Comparison of ENCODE assay signal across 24 mouse cellular contexts in the genomic region with DNA sequence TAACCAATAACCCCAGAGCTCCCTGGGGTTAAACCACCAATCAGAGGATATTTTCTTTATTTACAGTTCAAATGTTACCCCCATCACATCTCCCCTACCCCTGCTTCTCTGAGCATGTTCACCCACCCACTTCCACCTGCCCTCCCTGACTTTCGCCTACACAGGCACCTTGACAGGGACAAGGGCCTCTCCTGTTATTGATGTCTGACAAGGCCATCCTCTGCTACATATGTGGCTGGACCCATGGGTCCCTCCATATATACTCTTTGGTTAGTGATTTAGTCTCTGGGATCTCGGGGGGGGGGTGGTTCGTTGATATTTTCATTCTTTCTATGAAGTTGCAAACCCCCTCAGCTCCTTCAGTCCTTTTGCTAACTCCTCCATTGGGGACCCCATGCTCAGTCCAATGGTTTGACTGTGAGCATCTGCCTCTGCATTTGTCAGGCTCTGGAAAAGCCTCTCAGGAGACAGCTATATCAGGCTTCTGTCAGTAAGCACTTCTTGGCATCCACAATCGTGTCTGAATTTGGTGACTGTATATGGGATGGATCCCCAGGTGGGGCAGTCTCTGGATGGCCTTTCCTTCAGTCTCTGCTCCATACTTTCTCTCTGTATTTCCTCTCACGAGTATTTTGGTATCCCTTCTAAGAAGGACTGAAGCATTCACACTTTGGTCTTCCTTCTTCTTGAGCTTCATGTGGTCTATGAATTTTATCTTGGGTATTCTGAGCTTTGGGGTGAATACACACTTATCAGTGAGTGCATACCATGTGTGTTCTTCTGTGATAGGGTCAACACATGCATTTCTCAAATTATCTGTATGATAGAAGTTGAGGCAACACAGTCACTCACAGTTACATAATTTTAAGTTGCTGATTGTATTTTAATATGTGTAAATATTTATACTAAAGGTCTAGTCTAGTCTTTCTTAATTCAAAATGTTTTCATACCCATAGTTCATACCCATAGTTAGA.
DNase-seq lines count a peak whose midpoint lies in the region; ATAC-seq lines count a peak whose summit lies in the region.
"Had no signal": no experiment of that assay in that cellular context is flagged by ENCODE, and none has a peak within 500 bp of the region (broad histone marks: within the 10 kb centered on the region; RNA-seq: fewer than 3 reads in every experiment).

No protein-coding gene starts in this region.

- H3K4me3 ChIP-seq in heart, embryonic 11.5 days (ENCODE audit: low read depth, low read length), result no peak overlapping the region
- no peak overlapping the region for H3K4me3 ChIP-seq in liver, embryonic 16.5 days (ENCODE audit: low read depth, low read length)
- H3K4me3 ChIP-seq: heart, adult 2 months; hindbrain, embryonic 15.5 days; layer of hippocampus, adult 2 months; limb, embryonic 15.5 days had no signal

- H3K27me3 ChIP-seq in heart, embryonic 11.5 days (ENCODE audit: control insufficient read depth, insufficient read depth, low read length), result no peaks in the 10 kb centered on the region
- H3K27me3 ChIP-seq in liver, embryonic 16.5 days (ENCODE audit: control insufficient read depth, insufficient read depth, low read depth, low read length), result no peaks in the 10 kb centered on the region
- H3K27me3 ChIP-seq: hindbrain, embryonic 15.5 days; limb, embryonic 15.5 days had no signal

- ATAC-seq in heart, embryonic 11.5 days (replicated peaks; ENCODE audit: insufficient number of reproducible peaks, low FRiP score, low TSS enrichment), result 0 out of 2 replicates have a peak, but pooled peaks have one; percentile 42
- ATAC-seq in liver, embryonic 16.5 days (ENCODE audit: low read depth), result peak; percentile 94
- ATAC-seq: forebrain, embryonic 16.5 days had no signal

- no peaks in the 10 kb centered on the region for H3K36me3 ChIP-seq in heart, embryonic 11.5 days (ENCODE audit: control insufficient read depth, insufficient read depth, low read length)
- no peaks in the 10 kb centered on the region for H3K36me3 ChIP-seq in liver, embryonic 16.5 days (ENCODE audit: control insufficient read depth, insufficient read depth)
- H3K36me3 ChIP-seq: hindbrain, embryonic 15.5 days; limb, embryonic 15.5 days had no signal

- DNase-seq in heart, postnatal 4 days, result no peak
- peak; percentile 10 for DNase-seq in c-Kit-positive CD71-negative TER-119-negative erythroid progenitor cells, embryonic 14.5 days (ENCODE audit: low read depth)
- peak; percentile 6 for DNase-seq in liver
- no peak for DNase-seq in kidney, postnatal 36 days
- no peak for DNase-seq in layer of hippocampus, postnatal 10 days (ENCODE audit: low spot score in 2 of 2)
- no peak for DNase-seq in urinary bladder, adult 18-20 months (ENCODE audit: low spot score in 2 of 2)
- DNase-seq: adrenal gland, postnatal 14 days; cerebellum, adult 2 months; cerebellum, postnatal 36 days; gastrocnemius, postnatal 36 days; heart, adult 2 months; kidney, adult 9 months; kidney, postnatal 14 days; layer of hippocampus, postnatal 36 days; left cerebral cortex, postnatal 4 days; thymus, postnatal 25 days had no signal

- WGBS in heart, embryonic 11.5 days (ENCODE audit: insufficient replicate concordance), result 71% methylated on average over 5 of the region's 5 CpGs
- WGBS in liver, embryonic 16.5 days (ENCODE audit: insufficient replicate concordance), result 46% methylated on average over 5 of the region's 5 CpGs

- H3K27ac ChIP-seq in heart, embryonic 11.5 days (ENCODE audit: low read depth, low read length), result no peak overlapping the region
- peak overlapping the region; percentile 90 for H3K27ac ChIP-seq in liver, embryonic 16.5 days (ENCODE audit: low read length)
- H3K27ac ChIP-seq: heart, adult 2 months; hindbrain, embryonic 15.5 days; layer of hippocampus, adult 2 months; limb, embryonic 15.5 days; macrophage had no signal

- H3K4me2 ChIP-seq in heart, embryonic 11.5 days, result no peak overlapping the region
- H3K4me2 ChIP-seq in liver, embryonic 16.5 days (ENCODE audit: low read depth, low read length), result peak overlapping the region; percentile 44
- H3K4me2 ChIP-seq: hindbrain, embryonic 15.5 days; limb, embryonic 15.5 days; midbrain, embryonic 11.5 days had no signal

- H3K9ac ChIP-seq in heart, embryonic 11.5 days (ENCODE audit: low read depth, low read length), result no peak overlapping the region
- H3K9ac ChIP-seq in liver, embryonic 16.5 days (ENCODE audit: low read depth, low read length), result peak overlapping the region; percentile 28; the same call in 1 of the 2 replicates
- H3K9ac ChIP-seq: hindbrain, embryonic 15.5 days; limb, embryonic 15.5 days had no signal

- no peaks in the 10 kb centered on the region for H3K9me3 ChIP-seq in heart, embryonic 11.5 days (replicated peaks; ENCODE audit: control insufficient read depth, low read length)
- no peaks in the 10 kb centered on the region for H3K9me3 ChIP-seq in liver, embryonic 16.5 days (replicated peaks; ENCODE audit: control insufficient read depth, low read length)
- H3K9me3 ChIP-seq: hindbrain, embryonic 15.5 days; limb, embryonic 15.5 days had no signal

- H3K4me1 ChIP-seq in heart, embryonic 11.5 days (ENCODE audit: control insufficient read depth, insufficient read depth, low read length), result no peaks in the 10 kb centered on the region
- peaks cover 13% of the 10 kb centered on the region for H3K4me1 ChIP-seq in liver, embryonic 16.5 days (ENCODE audit: control insufficient read depth, low read depth, low read length)
- H3K4me1 ChIP-seq: hindbrain, embryonic 15.5 days; limb, embryonic 15.5 days had no signal

Comparison
In these comparisons a context has a peak if more than half of its experiments do, and no peak if none do; other contexts are left out.
1. DNase-seq: peak in c-Kit-positive CD71-negative TER-119-negative erythroid progenitor cells, embryonic 14.5 days (single experiment) and liver (single experiment); none in heart, postnatal 4 days (single experiment), kidney, postnatal 36 days (0 of 2), layer of hippocampus, postnatal 10 days (0 of 2) and urinary bladder, adult 18-20 months (0 of 2).